Comparison of ENCODE assay signal across 8 mouse cellular contexts in genomic region chr19:25374926-25375325, GRCm38 (mm10).
DNase-seq lines count a peak whose midpoint lies in the region; ATAC-seq and TF ChIP-seq lines count a peak whose summit lies in the region.

No protein-coding gene starts in this region.

- peak; percentile 91 for ATAC-seq in liver, postnatal 0 days

- 0 out of 2 replicates have a peak, but pooled peaks have one; percentile 49 for TF ChIP-seq EP300 in heart, adult 2 months (IDR thresholded peaks at IDR 0.05; ENCODE audit: insufficient read depth, low read depth, low read length)
- TF ChIP-seq EP300 in liver, postnatal 0 days (IDR thresholded peaks at IDR 0.05; ENCODE audit: low read depth): no peak

- peak; percentile 23; the same call in 1 of the 2 replicates for TF ChIP-seq CTCF in liver, adult 2 months (IDR thresholded peaks at IDR 0.05; ENCODE audit: low read depth, low read length)
- peak; percentile 15; the same call in 1 of the 2 replicates for TF ChIP-seq CTCF in heart, adult 2 months (IDR thresholded peaks at IDR 0.05)
- TF ChIP-seq CTCF in liver, postnatal 0 days (IDR thresholded peaks at IDR 0.05; ENCODE audit: low read depth): no peak

- H3K4me1 ChIP-seq in liver, adult 2 months (ENCODE audit: control insufficient read depth, insufficient read depth, low read length): peaks cover 8% of the 10 kb centered on the region; the same call in 1 of the 2 replicates
- peaks cover 11% of the 10 kb centered on the region for H3K4me1 ChIP-seq in heart, adult 2 months (ENCODE audit: control insufficient read depth, insufficient read depth, low read length)
- peaks cover 2% of the 10 kb centered on the region; the same call in 1 of the 2 replicates for H3K4me1 ChIP-seq in liver, postnatal 0 days (ENCODE audit: insufficient read depth)

- intact Hi-C loops in heart, adult 2 months (cut with DNase I): no loop called here

- peak; percentile 95 for DNase-seq in liver, adult 2 months (ENCODE audit: extremely low read depth, low read depth, low spot score)
- DNase-seq in liver: no peak
- peak; percentile 69 to 81 for DNase-seq in cerebellum, postnatal 10 days
- peak; percentile 68 to 75 for DNase-seq in heart, adult 2 months
- peak; percentile 67 for DNase-seq in kidney, adult 18-20 months
- DNase-seq in liver, postnatal 0 days: peak; percentile 52
- DNase-seq in T-cell, adult 2 months (ENCODE audit: low spot score): no peak
- DNase-seq in B cell, adult 2 months: no peak

- 12% methylated on average over 12 of the region's 12 CpGs for whole genome bisulfite sequencing in liver, adult 2 months
- WGBS in heart, adult 2 months: 12% methylated on average over 12 of the region's 12 CpGs
- 23% methylated on average over 12 of the region's 12 CpGs for WGBS in liver, postnatal 0 days (ENCODE audit: insufficient replicate concordance)

- no peaks in the 10 kb centered on the region for H3K36me3 ChIP-seq in liver, adult 2 months (ENCODE audit: control insufficient read depth, insufficient read depth, low read length)
- H3K36me3 ChIP-seq in heart, adult 2 months (ENCODE audit: control insufficient read depth, insufficient read depth, low read length): no peaks in the 10 kb centered on the region
- no peaks in the 10 kb centered on the region for H3K36me3 ChIP-seq in liver, postnatal 0 days (replicated peaks; ENCODE audit: insufficient read depth, low read length)

- no peaks in the 10 kb centered on the region for H3K9me3 ChIP-seq in liver, postnatal 0 days (ENCODE audit: low read length)

- no peaks in the 10 kb centered on the region for H3K27me3 ChIP-seq in liver, adult 2 months (ENCODE audit: control insufficient read depth, insufficient read depth, low read length)
- H3K27me3 ChIP-seq in heart, adult 2 months (ENCODE audit: control insufficient read depth, insufficient read depth, low read length): no peaks in the 10 kb centered on the region
- H3K27me3 ChIP-seq in liver, postnatal 0 days (ENCODE audit: insufficient read depth, low read length): no peaks in the 10 kb centered on the region

- H3K9ac ChIP-seq in liver, adult 2 months (ENCODE audit: low read depth, low read length): no peak overlapping the region
- H3K9ac ChIP-seq in heart, adult 2 months (ENCODE audit: low read depth, low read length): peak overlapping the region; percentile 45; the same call in 1 of the 2 replicates
- H3K9ac ChIP-seq in liver, postnatal 0 days (replicated peaks): no peak overlapping the region

- H3K4me3 ChIP-seq in liver, adult 2 months (ENCODE audit: insufficient read depth, low read depth, low read length): no peak overlapping the region
- no peak overlapping the region for H3K4me3 ChIP-seq in heart, adult 2 months
- no peak overlapping the region for H3K4me3 ChIP-seq in liver, postnatal 0 days (ENCODE audit: low read depth, low read length)

- TF ChIP-seq POLR2A in liver, adult 2 months (IDR thresholded peaks at IDR 0.05; ENCODE audit: extremely low read depth, insufficient read depth, low read length): no peak
- TF ChIP-seq POLR2A in heart, adult 2 months (IDR thresholded peaks at IDR 0.05; ENCODE audit: insufficient read depth, low read depth, low read length): no peak

- peak overlapping the region; percentile 53 for H3K27ac ChIP-seq in liver, adult 2 months (replicated peaks; ENCODE audit: insufficient read depth, low read depth, low read length)
- H3K27ac ChIP-seq in heart, adult 2 months: peak overlapping the region; percentile 73
- H3K27ac ChIP-seq in liver, postnatal 0 days (ENCODE audit: low read depth): peak overlapping the region; percentile 74

- H3K4me2 ChIP-seq in liver, postnatal 0 days (ENCODE audit: low read depth, low read length): peak overlapping the region; percentile 16

- no peaks in the 10 kb centered on the region for H3K79me2 ChIP-seq in liver, adult 2 months (ENCODE audit: control insufficient read depth, insufficient read depth, low read length)
- H3K79me2 ChIP-seq in heart, adult 2 months (replicated peaks; ENCODE audit: control insufficient read depth, insufficient read depth, low read length): no peaks in the 10 kb centered on the region

Comparison
In these comparisons a context has a peak if more than half of its experiments do, and no peak if none do; other contexts are left out.
1. DNase-seq: peak in liver, adult 2 months (single experiment), cerebellum, postnatal 10 days (2 of 2), heart, adult 2 months (2 of 2), kidney, adult 18-20 months (single experiment) and liver, postnatal 0 days (single experiment); none in liver (single experiment), T-cell, adult 2 months (single experiment) and B cell, adult 2 months (0 of 2).
2. Peak in every context shown above with its lines, with median percentiles within 50 percentile points of each other: H3K27ac ChIP-seq.